14 mouse cellular contexts compared by ENCODE assay signal in the genomic region with DNA sequence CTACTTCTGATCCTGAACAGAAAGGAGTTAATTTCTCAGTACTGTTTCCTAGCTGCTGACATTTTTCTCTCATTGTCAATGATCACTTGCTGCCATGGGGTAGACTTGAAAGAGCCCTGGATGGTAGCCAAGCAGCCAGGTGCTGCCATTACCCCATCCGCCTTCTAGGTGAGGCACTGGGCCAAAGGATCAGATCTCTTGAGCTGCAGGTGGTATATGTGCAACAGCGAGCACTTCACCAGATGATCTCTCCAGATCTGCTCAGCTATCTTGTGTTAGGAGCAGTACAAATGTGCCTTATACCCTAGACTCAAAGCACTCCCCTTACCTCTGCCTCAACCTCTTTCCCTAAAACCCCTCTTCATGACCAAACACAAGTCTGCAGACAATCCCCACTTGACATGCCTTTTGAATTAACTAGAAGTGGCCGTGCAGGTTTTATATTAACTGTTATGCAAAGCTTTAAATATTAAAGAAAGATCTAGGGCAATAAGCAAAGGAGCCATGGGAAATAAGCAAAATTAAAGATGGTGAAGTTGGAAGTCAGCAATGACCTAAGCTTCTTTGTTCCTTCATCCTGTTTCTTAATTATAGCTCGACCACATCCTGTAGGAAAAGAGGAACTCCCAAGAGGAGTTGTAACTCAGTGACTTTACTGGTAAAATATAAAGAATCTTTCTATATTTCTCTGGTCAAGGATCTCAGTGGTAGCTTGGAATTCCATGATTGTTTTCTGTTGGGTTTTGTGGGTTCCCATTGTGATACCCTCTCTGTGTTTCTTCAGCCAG.
DNase-seq lines count a peak whose midpoint lies in the region; ATAC-seq and TF ChIP-seq lines count a peak whose summit lies in the region.
"Had no signal": no experiment of that assay in that cellular context is flagged by ENCODE, and none has a peak within 500 bp of the region (broad histone marks: within the 10 kb centered on the region; RNA-seq: fewer than 3 reads in every experiment).

No protein-coding gene starts in this region.

- no peak for TF ChIP-seq CTCF in lung, postnatal 0 days (IDR thresholded peaks at IDR 0.05)

- TF ChIP-seq EP300 in lung, postnatal 0 days (IDR thresholded peaks at IDR 0.05), result no peak

- H3K27me3 ChIP-seq in hindbrain, embryonic 15.5 days, result no peaks in the 10 kb centered on the region
- no peaks in the 10 kb centered on the region for H3K27me3 ChIP-seq in hindbrain, embryonic 10.5 days (ENCODE audit: insufficient read depth, poor library complexity, severe bottlenecking)
- H3K27me3 ChIP-seq in lung, postnatal 0 days (replicated peaks; ENCODE audit: insufficient read depth, low read length), result no peaks in the 10 kb centered on the region
- H3K27me3 ChIP-seq: heart, embryonic 15.5 days; intestine, embryonic 15.5 days; neural tube, embryonic 15.5 days had no signal

- H3K9me3 ChIP-seq in hindbrain, embryonic 15.5 days, result no peaks in the 10 kb centered on the region
- H3K9me3 ChIP-seq in hindbrain, embryonic 10.5 days, result no peaks in the 10 kb centered on the region
- H3K9me3 ChIP-seq in lung, postnatal 0 days (ENCODE audit: low read length), result no peaks in the 10 kb centered on the region
- H3K9me3 ChIP-seq: heart, embryonic 15.5 days; intestine, embryonic 15.5 days; neural tube, embryonic 15.5 days had no signal

- whole genome bisulfite sequencing in hindbrain, embryonic 15.5 days, result 62% methylated on average over 4 of the region's 4 CpGs
- 86% methylated on average over 4 of the region's 4 CpGs for WGBS in hindbrain, embryonic 10.5 days
- WGBS in lung, postnatal 0 days, result 45% methylated on average over 4 of the region's 4 CpGs

- H3K27ac ChIP-seq in hindbrain, embryonic 15.5 days (replicated peaks), result no peak overlapping the region
- no peak overlapping the region for H3K27ac ChIP-seq in hindbrain, embryonic 10.5 days
- H3K27ac ChIP-seq in lung, postnatal 0 days (ENCODE audit: low read length), result no peak overlapping the region
- H3K27ac ChIP-seq: heart, embryonic 15.5 days; intestine, embryonic 15.5 days; neural tube, embryonic 15.5 days had no signal

- ATAC-seq in hindbrain, embryonic 15.5 days (ENCODE audit: low FRiP score, low read depth), result peak; percentile 38; the same call in 1 of the 2 replicates
- ATAC-seq in lung, postnatal 0 days, result peak; percentile 43
- ATAC-seq: intestine, embryonic 15.5 days had no signal

- no peak overlapping the region for H3K4me2 ChIP-seq in hindbrain, embryonic 15.5 days
- no peak overlapping the region for H3K4me2 ChIP-seq in lung, postnatal 0 days (replicated peaks; ENCODE audit: low read depth, low read length)
- H3K4me2 ChIP-seq: heart, embryonic 15.5 days; intestine, embryonic 15.5 days; neural tube, embryonic 15.5 days had no signal

- intact Hi-C loops in heart, postnatal 36 days (cut with DNase I), result no loop called here
- intact Hi-C loops in gastrocnemius, postnatal 14 days (cut with DNase I; ENCODE audit: low total_unique reads), result no loop called here

- DNase-seq in hindbrain, embryonic 10.5 days (ENCODE audit: low spot score), result no peak
- peak; percentile 26 for DNase-seq in lung, postnatal 0 days (ENCODE audit: low spot score)
- DNase-seq in lung, postnatal 14 days, result no peak
- peak; percentile 79 for DNase-seq in cerebellum, postnatal 36 days
- no peak for DNase-seq in heart, postnatal 36 days
- no peak for DNase-seq in ovary, postnatal 36 days (ENCODE audit: low spot score)
- no peak for DNase-seq in gastrocnemius, postnatal 14 days
- DNase-seq: adrenal gland, postnatal 25 days; kidney, postnatal 4 days had no signal

- H3K9ac ChIP-seq in hindbrain, embryonic 15.5 days, result no peak overlapping the region
- H3K9ac ChIP-seq in lung, postnatal 0 days (replicated peaks; ENCODE audit: low read depth), result no peak overlapping the region
- H3K9ac ChIP-seq: heart, embryonic 15.5 days; intestine, embryonic 15.5 days; neural tube, embryonic 15.5 days had no signal

- no peak overlapping the region for H3K4me3 ChIP-seq in hindbrain, embryonic 15.5 days
- H3K4me3 ChIP-seq in hindbrain, embryonic 10.5 days, result no peak overlapping the region
- no peak overlapping the region for H3K4me3 ChIP-seq in lung, postnatal 0 days (ENCODE audit: low read depth, low read length)
- H3K4me3 ChIP-seq: erythroblast, embryonic 14.5 days; heart, embryonic 15.5 days; intestine, embryonic 15.5 days; neural tube, embryonic 15.5 days had no signal

- 0 out of 2 replicates have a peak, but pooled peaks cover 5% of the 10 kb centered on the region for H3K4me1 ChIP-seq in hindbrain, embryonic 15.5 days (replicated peaks)
- H3K4me1 ChIP-seq in hindbrain, embryonic 10.5 days (replicated peaks), result no peaks in the 10 kb centered on the region
- no peaks in the 10 kb centered on the region for H3K4me1 ChIP-seq in lung, postnatal 0 days (ENCODE audit: insufficient read depth, low read depth, low read length)
- H3K4me1 ChIP-seq: heart, embryonic 15.5 days; intestine, embryonic 15.5 days; neural tube, embryonic 15.5 days had no signal

- H3K36me3 ChIP-seq in hindbrain, embryonic 15.5 days, result no peaks in the 10 kb centered on the region
- no peaks in the 10 kb centered on the region for H3K36me3 ChIP-seq in hindbrain, embryonic 10.5 days
- H3K36me3 ChIP-seq in lung, postnatal 0 days (ENCODE audit: insufficient read depth, low read length), result no peaks in the 10 kb centered on the region
- H3K36me3 ChIP-seq: heart, embryonic 15.5 days; intestine, embryonic 15.5 days; neural tube, embryonic 15.5 days had no signal

Comparison
In these comparisons a context has a peak if more than half of its experiments do, and no peak if none do; other contexts are left out.
1. DNase-seq: peak in lung, postnatal 0 days (single experiment) and cerebellum, postnatal 36 days (2 of 2); none in hindbrain, embryonic 10.5 days (single experiment), lung, postnatal 14 days (single experiment), heart, postnatal 36 days (0 of 2), ovary, postnatal 36 days (single experiment) and gastrocnemius, postnatal 14 days (single experiment).